Mouse (Mus musculus): ENCODE data around the gene Spin1.
"Not testable (repeated sequence)": the region's sequence is repeated elsewhere in the genome, so short reads cannot be mapped to it uniquely, and the experiment has no call there.

Spin1 gene

GRCm38 (mm10) chr13:51100233-51101015, at the start of gene Spin1:
Gene Spin1 (plus strand): TSS chr13:51100880.
- in situ Hi-C loops (cut with MseI, MboI): loop anchor here in 1 of 2 experiments (10.0 kb wide), 1 partner anchor 146 kb away; no protein-coding TSS in a partner anchor

DNA sequence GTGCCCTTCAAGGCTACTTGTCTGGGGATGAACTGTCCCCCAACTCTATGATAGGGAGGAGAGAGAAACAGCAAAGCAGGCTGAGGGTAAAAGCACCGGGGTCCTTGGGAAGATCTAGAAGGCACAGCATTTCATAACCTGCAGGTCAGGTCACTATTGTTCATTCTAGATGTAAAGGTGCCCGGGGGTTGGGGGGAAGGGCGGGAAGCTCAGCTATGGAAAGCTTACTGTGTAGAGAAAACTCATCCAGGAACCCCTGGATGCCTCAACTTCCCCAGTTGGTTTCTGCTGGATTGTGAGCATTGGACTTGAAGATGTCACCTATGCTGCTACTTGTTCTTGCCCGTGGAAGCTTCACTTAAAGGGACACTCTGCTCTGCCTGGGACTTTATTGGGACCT, 49.7 kb upstream of the Spin1 start:
- in situ Hi-C loops (cut with MseI, MboI): no loop called here

DNA sequence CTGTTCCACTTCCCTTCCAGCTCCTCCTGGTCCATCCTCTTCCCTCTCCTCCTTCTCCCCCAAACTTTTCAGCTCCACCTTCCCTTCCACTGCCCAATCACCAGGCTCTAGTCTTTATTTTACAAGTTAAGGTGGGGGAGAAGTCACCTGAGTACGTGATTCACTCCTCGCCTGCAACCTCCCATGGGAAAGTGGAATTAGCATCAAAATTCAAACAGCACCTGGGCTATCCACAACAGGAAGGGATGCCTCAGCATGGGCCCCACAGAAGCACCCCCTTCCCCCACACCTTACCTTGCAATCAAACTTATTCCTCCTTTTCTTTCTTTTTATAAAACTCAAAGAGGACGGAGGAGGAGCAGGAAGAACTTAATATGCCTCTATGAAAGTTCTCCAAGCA, 48.3 kb upstream of the Spin1 start:
- in situ Hi-C loops (cut with MseI, MboI): no loop called here

DNA sequence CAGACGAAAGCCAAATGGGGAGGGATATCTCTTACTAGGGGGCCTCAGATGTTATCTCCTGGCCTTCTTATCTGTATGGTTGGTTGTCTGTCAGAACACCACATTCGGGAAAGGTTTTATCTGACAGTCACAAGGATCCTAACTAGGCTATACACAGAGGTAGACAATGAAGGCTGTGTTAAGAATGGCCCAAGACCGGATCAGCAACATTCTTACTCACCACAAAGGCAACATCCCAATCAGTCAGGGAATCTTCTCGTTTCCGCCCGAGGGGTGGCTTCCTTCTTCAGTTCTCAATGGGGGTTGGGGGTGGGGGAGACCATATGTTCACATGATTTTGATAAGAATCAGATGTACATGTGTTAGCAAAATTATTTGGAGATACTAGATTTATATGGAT, 37.7 kb upstream of the Spin1 start:
- in situ Hi-C loops (cut with MseI, MboI): no loop called here

- in situ Hi-C loops (cut with MseI, MboI): no loop called here
Measured at GRCm38 (mm10) chr13:51063721-51064120, 37.0 kb upstream of the Spin1 start.

- in situ Hi-C loops (cut with MseI, MboI): no loop called here
Measured at GRCm38 (mm10) chr13:51064429-51064828, 36.3 kb upstream of the Spin1 start.

- in situ Hi-C loops (cut with MseI, MboI): no loop called here
Measured at GRCm38 (mm10) chr13:51071063-51071680, 29.5 kb upstream of the Spin1 start.

GRCm38 (mm10) chr13:51071763-51072276, 28.9 kb upstream of the Spin1 start:
- in situ Hi-C loops (cut with MseI, MboI): no loop called here

DNA sequence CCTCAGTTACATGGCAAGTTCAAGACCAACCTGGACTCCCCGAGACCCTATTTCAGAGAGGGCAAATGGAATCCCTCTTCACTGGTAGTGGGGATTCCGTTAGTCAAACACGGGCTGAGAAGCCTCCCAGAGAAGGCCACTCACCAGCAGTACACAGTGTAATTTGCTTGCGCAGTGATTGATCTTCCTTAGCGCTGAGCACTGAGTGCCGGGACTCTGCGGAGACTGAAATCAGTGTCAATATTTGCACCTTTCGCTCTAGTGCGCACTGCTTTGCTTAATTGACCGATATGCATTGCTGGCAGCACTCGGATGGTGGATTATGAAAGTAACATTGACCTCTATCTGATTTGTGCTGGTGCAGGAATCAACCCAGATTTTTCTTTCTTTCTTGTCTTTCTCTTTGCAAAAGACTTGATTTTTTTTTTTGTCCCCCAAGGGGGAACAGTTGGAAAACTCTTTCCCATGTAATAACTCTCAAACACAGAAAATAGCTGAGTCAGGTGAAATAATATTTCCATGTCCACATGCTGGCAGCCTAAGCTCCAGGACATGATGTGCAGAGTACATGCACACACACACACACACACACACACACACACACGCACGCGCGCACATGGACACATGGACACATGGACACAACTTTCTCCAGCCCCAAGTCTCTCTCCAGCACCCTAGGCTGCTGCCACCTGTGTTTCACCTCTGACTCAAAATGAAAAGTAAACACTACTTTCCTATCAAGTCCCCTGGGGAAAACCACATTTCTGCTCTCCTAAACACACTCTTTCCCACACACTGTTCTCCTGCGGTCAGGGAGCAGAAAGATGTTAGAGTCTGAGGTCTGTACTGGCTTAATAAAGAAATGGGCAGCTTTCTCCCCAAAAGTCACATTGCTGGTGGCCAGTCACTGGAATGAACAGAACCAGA, 27.5 kb upstream of the Spin1 start:
- in situ Hi-C loops (cut with MseI, MboI): no loop called here

GRCm38 (mm10) chr13:51074081-51074680, 26.5 kb upstream of the Spin1 start:
- in situ Hi-C loops (cut with MseI, MboI): no loop called here

GRCm38 (mm10) chr13:51076191-51076590, 24.5 kb upstream of the Spin1 start:
- in situ Hi-C loops (cut with MseI, MboI): not testable (repeated sequence)

DNA sequence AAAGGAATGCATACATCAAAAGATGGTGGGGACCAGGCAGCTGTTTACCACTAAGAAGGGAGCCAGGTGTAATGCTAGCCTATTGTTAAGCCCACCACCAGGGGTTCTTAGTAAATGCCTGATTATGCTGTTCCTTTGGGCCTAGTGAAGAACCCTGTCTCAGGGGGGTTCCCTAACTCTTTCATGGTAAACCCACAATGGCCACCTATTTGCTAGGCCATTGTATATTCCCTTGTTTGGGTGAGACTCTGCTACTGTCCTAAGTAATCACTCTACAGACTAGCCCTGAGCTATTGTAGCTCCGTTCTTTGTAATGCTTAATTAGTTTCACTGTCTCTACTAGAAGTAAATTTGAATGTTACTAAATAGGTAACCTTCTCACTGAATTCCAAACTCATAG, 22.1 kb upstream of the Spin1 start:
- in situ Hi-C loops (cut with MseI, MboI): not testable (repeated sequence)

DNA sequence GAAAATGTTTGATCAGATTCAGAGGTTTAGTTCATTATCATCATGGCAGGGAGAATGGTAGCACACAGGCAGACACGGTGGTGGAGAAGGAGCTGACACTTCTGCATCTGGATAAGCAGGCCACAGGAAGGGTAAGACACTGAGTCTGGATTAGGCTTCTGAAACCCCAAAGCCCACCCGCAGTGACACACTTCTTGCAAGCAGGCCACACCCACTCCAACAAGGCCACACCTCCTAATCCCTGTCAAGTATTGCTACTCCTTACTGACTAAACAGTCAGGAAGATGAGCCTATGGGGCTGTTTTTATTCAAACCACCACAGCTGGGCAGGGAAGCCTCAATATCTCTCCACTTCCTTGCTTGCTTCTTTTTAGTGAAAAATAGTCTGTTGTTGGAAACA, 19.9 kb upstream of the Spin1 start:
- in situ Hi-C loops (cut with MseI, MboI): no loop called here

DNA sequence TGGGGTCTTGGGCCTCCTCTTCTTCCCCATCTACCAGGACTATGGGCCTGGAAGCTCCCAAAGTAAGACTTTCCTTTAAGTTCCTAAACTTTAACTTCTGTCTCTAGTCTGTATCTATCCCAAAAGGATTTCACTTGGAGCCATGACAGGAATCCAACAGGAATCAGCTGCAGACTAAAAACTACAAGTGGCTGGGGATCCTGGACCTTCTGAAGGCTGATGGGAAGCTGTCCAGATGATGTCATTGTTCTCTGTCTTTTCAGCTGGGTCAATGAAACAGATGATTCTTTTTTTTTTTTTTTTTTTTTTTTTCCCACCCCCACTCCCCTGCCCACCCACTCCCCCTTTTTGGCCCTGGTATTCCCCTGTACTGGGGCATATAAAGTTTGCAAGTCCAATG, 16.4 kb upstream of the Spin1 start:
- in situ Hi-C loops (cut with MseI, MboI): no loop called here

- in situ Hi-C loops (cut with MseI, MboI): no loop called here
Measured at GRCm38 (mm10) chr13:51085941-51086340, 14.7 kb upstream of the Spin1 start.

DNA sequence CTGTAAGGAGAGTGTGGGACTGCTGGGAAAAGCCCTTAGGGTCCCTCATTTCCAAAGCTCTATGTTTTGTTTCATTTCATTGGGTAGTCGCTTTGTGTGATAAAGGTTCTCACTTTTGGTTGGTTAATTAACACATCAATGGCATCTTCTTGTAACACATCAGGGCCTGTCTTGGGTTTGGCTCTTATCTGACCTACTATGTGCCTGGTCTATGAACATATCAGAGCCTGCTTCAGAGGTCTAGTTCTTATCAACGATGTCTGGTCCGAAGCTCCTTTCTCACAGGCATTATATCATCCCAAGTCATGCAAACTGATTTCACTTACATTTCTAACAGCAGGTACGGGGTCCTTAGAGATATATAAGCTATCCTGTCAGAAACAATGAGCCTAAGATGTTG, 13.4 kb upstream of the Spin1 start:
- in situ Hi-C loops (cut with MseI, MboI): no loop called here

GRCm38 (mm10) chr13:51088207-51088606, 12.5 kb upstream of the Spin1 start:
- in situ Hi-C loops (cut with MseI, MboI): no loop called here

GRCm38 (mm10) chr13:51089058-51089457, 11.6 kb upstream of the Spin1 start:
- in situ Hi-C loops (cut with MseI, MboI): no loop called here

- in situ Hi-C loops (cut with MseI, MboI): no loop called here
Measured at GRCm38 (mm10) chr13:51090105-51090661, 10.5 kb upstream of the Spin1 start.

DNA sequence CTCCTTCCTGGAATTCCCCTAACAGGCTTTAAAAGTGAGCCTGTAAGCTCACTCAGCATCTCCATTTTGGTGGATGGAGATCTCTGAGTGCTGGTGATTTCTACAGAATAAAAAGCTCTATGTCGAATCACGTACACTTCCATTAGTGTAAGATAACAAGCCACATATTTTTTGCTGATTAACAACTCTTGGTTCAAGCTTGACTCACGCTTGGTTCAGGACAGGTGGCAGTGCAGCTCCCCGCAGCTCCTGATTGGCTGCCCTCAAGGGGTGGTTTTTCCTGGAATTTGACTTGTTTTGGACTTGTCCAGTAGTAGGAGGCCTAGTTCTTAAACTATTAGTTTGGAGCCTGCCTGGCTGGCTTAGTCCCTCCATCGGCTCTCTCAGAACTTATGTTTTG, 7.2 kb upstream of the Spin1 start:
- in situ Hi-C loops (cut with MseI, MboI): no loop called here

Measured in mouse trophoblast stem cell (cell line).